Mouse (Mus musculus): ENCODE measurements around the gene Aox1. TPM values are rescaled to one million over a fixed set of nuclear protein-coding genes. Genes with fewer than 3 reads are reported as not detected.

Aox1 gene
- polyA plus RNA-seq, 1 experiment from 2014 or later, result 0.18 TPM

- Histone ChIP-seq H3K36me3 (ENCODE audit: control insufficient read depth, insufficient read depth, low read length) (no peaks in the 10 kb centered on the region), H3K4me3 (ENCODE audit: low read depth, low read length) (no peak overlapping the region), H3K27ac (ENCODE audit: low read depth, low read length) (no peak overlapping the region), H3K9me3 (ENCODE audit: control insufficient read depth, low read length) (no peaks in the 10 kb centered on the region), H3K4me2 (no peak overlapping the region), H3K9ac (ENCODE audit: low read length) (no peak overlapping the region), H3K4me1 (ENCODE audit: control insufficient read depth, insufficient read depth, low read length) (no peaks in the 10 kb centered on the region), H3K27me3 (ENCODE audit: control insufficient read depth, insufficient read depth, low read length) (no peaks in the 10 kb centered on the region)
- WGBS, result 85% methylated on average over 11 of the region's 11 CpGs
- ATAC-seq (ENCODE audit: low FRiP score), result no peak
- no peak for DNase-seq (ENCODE audit: low spot score, missing footprints)
These were observed 27.2 kb downstream of the Aox1 start for GRCm38 (mm10) chr1:58056939-58057338.

GRCm38 (mm10) chr1:58058846-58059245 lies 29.1 kb downstream of the Aox1 start:
- ATAC-seq (ENCODE audit: low FRiP score) (no peak), DNase-seq (ENCODE audit: low spot score, missing footprints) (no peak)
- H3K9me3 ChIP-seq (ENCODE audit: control insufficient read depth, low read length), result no peaks in the 10 kb centered on the region
- H3K4me2 ChIP-seq, result no peak overlapping the region
- H3K27me3 ChIP-seq (ENCODE audit: control insufficient read depth, insufficient read depth, low read length), result no peaks in the 10 kb centered on the region
- H3K4me3 ChIP-seq (ENCODE audit: low read depth, low read length), result no peak overlapping the region
- 94% methylated on average over 4 of the region's 4 CpGs for WGBS
- H3K4me1 ChIP-seq (ENCODE audit: control insufficient read depth, insufficient read depth, low read length), result no peaks in the 10 kb centered on the region
- H3K36me3 ChIP-seq (ENCODE audit: control insufficient read depth, insufficient read depth, low read length), result no peaks in the 10 kb centered on the region
- no peak overlapping the region for H3K27ac ChIP-seq (ENCODE audit: low read depth, low read length)
- no peak overlapping the region for H3K9ac ChIP-seq (ENCODE audit: low read length)

- ATAC-seq (ENCODE audit: low FRiP score) (no peak), DNase-seq (ENCODE audit: low spot score, missing footprints) (peak; percentile 51)
- Histone ChIP-seq H3K9ac (ENCODE audit: low read length) (no peak overlapping the region), H3K4me3 (ENCODE audit: low read depth, low read length) (no peak overlapping the region), H3K27ac (ENCODE audit: low read depth, low read length) (no peak overlapping the region), H3K27me3 (ENCODE audit: control insufficient read depth, insufficient read depth, low read length) (no peaks in the 10 kb centered on the region), H3K4me2 (no peak overlapping the region), H3K4me1 (ENCODE audit: control insufficient read depth, insufficient read depth, low read length) (no peaks in the 10 kb centered on the region), H3K36me3 (ENCODE audit: control insufficient read depth, insufficient read depth, low read length) (no peaks in the 10 kb centered on the region), H3K9me3 (ENCODE audit: control insufficient read depth, low read length) (no peaks in the 10 kb centered on the region)
- 88% methylated on average over 7 of the region's 7 CpGs for WGBS
These were observed 32.4 kb downstream of the Aox1 start for GRCm38 (mm10) chr1:58062131-58062530.

GRCm38 (mm10) chr1:58065151-58065550 lies 35.4 kb downstream of the Aox1 start:
- Histone ChIP-seq H3K4me2 (no peak overlapping the region), H3K4me1 (ENCODE audit: control insufficient read depth, insufficient read depth, low read length) (no peaks in the 10 kb centered on the region), H3K27ac (ENCODE audit: low read depth, low read length) (no peak overlapping the region), H3K9me3 (ENCODE audit: control insufficient read depth, low read length) (no peaks in the 10 kb centered on the region), H3K27me3 (ENCODE audit: control insufficient read depth, insufficient read depth, low read length) (no peaks in the 10 kb centered on the region), H3K9ac (ENCODE audit: low read length) (no peak overlapping the region), H3K36me3 (ENCODE audit: control insufficient read depth, insufficient read depth, low read length) (no peaks in the 10 kb centered on the region), H3K4me3 (ENCODE audit: low read depth, low read length) (no peak overlapping the region)
- 90% methylated on average over 5 of the region's 5 CpGs for WGBS
- DNase-seq (ENCODE audit: low spot score, missing footprints), result no peak
- no peak for ATAC-seq (ENCODE audit: low FRiP score)

DNA sequence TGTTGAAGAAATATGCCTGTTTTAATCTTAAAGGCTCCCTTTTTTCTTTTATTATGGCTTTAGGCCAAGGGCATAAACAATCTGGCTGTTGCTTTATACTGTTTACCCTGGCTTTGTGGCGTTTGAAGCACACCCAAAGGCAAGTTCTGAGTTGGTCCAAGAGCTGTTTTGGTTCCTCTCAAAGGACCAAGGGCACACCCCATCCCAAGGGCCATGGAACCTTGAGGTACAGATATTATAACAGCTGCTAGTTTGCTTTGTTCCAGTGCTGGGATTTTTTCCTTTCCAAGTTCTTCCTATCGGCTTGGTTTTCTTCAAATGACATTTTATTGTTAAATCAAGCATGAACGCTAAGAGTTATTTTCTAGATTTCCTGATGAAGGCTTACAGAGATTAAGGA lies 35.9 kb downstream of the Aox1 start:
- Histone ChIP-seq H3K36me3 (ENCODE audit: control insufficient read depth, insufficient read depth, low read length) (no peaks in the 10 kb centered on the region), H3K9me3 (ENCODE audit: control insufficient read depth, low read length) (no peaks in the 10 kb centered on the region), H3K4me3 (ENCODE audit: low read depth, low read length) (no peak overlapping the region), H3K4me1 (ENCODE audit: control insufficient read depth, insufficient read depth, low read length) (no peaks in the 10 kb centered on the region), H3K4me2 (no peak overlapping the region), H3K27me3 (ENCODE audit: control insufficient read depth, insufficient read depth, low read length) (no peaks in the 10 kb centered on the region), H3K9ac (ENCODE audit: low read length) (no peak overlapping the region), H3K27ac (ENCODE audit: low read depth, low read length) (no peak overlapping the region)
- 82% methylated on average over 3 of the region's 3 CpGs for WGBS
- DNase-seq (ENCODE audit: low spot score, missing footprints) (peak; percentile 10), ATAC-seq (ENCODE audit: low FRiP score) (no peak)

GRCm38 (mm10) chr1:58069181-58069580 lies 39.5 kb downstream of the Aox1 start:
- ATAC-seq (ENCODE audit: low FRiP score), result no peak
- Histone ChIP-seq H3K9me3 (ENCODE audit: control insufficient read depth, low read length) (no peaks in the 10 kb centered on the region), H3K4me2 (no peak overlapping the region), H3K36me3 (ENCODE audit: control insufficient read depth, insufficient read depth, low read length) (no peaks in the 10 kb centered on the region), H3K4me3 (ENCODE audit: low read depth, low read length) (no peak overlapping the region), H3K9ac (ENCODE audit: low read length) (no peak overlapping the region), H3K27me3 (ENCODE audit: control insufficient read depth, insufficient read depth, low read length) (no peaks in the 10 kb centered on the region), H3K4me1 (ENCODE audit: control insufficient read depth, insufficient read depth, low read length) (no peaks in the 10 kb centered on the region), H3K27ac (ENCODE audit: low read depth, low read length) (no peak overlapping the region)
- WGBS, result 85% methylated on average over 6 of the region's 6 CpGs
- peak; percentile 23 for DNase-seq (ENCODE audit: low spot score, missing footprints)

- Histone ChIP-seq H3K9ac (ENCODE audit: low read length) (no peak overlapping the region), H3K27ac (ENCODE audit: low read depth, low read length) (no peak overlapping the region), H3K9me3 (ENCODE audit: control insufficient read depth, low read length) (no peaks in the 10 kb centered on the region), H3K4me1 (ENCODE audit: control insufficient read depth, insufficient read depth, low read length) (no peaks in the 10 kb centered on the region), H3K36me3 (ENCODE audit: control insufficient read depth, insufficient read depth, low read length) (no peaks in the 10 kb centered on the region), H3K27me3 (ENCODE audit: control insufficient read depth, insufficient read depth, low read length) (no peaks in the 10 kb centered on the region), H3K4me3 (ENCODE audit: low read depth, low read length) (no peak overlapping the region), H3K4me2 (no peak overlapping the region)
- 91% methylated on average over 11 of the region's 11 CpGs for WGBS
- no peak for ATAC-seq (ENCODE audit: low FRiP score)
- DNase-seq (ENCODE audit: low spot score, missing footprints), result peak; percentile 14
These were observed 40.4 kb downstream of the Aox1 start for GRCm38 (mm10) chr1:58070091-58070490.

DNA sequence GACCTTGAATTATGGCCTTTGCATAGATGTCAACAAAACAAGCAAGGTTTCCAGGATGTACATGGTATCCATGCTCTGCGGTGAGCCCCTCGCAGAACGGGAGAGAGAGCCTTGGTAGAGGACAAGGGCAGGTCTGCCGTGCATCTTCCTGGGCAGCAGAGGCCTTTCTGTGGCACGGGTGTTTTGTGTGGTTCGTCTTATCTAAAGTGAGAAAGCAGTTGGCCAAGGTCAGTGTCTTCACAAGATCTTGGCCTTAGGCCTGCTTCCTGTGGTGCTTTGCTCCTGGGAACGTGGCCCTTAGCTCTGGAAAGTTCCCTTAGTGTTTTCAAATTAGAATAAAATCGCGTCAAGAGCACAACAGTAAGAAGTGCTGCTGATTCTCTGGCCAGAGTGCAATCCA lies 41.3 kb downstream of the Aox1 start:
- H3K4me1 ChIP-seq (ENCODE audit: control insufficient read depth, insufficient read depth, low read length), result no peaks in the 10 kb centered on the region
- WGBS, result 85% methylated on average over 9 of the region's 9 CpGs
- no peak for ATAC-seq (ENCODE audit: low FRiP score)
- no peaks in the 10 kb centered on the region for H3K9me3 ChIP-seq (ENCODE audit: control insufficient read depth, low read length)
- H3K9ac ChIP-seq (ENCODE audit: low read length), result no peak overlapping the region
- DNase-seq (ENCODE audit: low spot score, missing footprints), result peak; percentile 39
- no peak overlapping the region for H3K27ac ChIP-seq (ENCODE audit: low read depth, low read length)
- H3K4me2 ChIP-seq, result no peak overlapping the region
- H3K36me3 ChIP-seq (ENCODE audit: control insufficient read depth, insufficient read depth, low read length), result no peaks in the 10 kb centered on the region
- H3K27me3 ChIP-seq (ENCODE audit: control insufficient read depth, insufficient read depth, low read length), result no peaks in the 10 kb centered on the region
- H3K4me3 ChIP-seq (ENCODE audit: low read depth, low read length), result no peak overlapping the region

GRCm38 (mm10) chr1:58071509-58071908 lies 41.8 kb downstream of the Aox1 start:
- H3K4me1 ChIP-seq (ENCODE audit: control insufficient read depth, insufficient read depth, low read length), result no peaks in the 10 kb centered on the region
- H3K4me2 ChIP-seq, result no peak overlapping the region
- ATAC-seq (ENCODE audit: low FRiP score) (no peak), DNase-seq (ENCODE audit: low spot score, missing footprints) (no peak)
- H3K9ac ChIP-seq (ENCODE audit: low read length), result no peak overlapping the region
- WGBS, result 93% methylated on average over 1 of the region's 1 CpGs
- H3K4me3 ChIP-seq (ENCODE audit: low read depth, low read length), result no peak overlapping the region
- H3K36me3 ChIP-seq (ENCODE audit: control insufficient read depth, insufficient read depth, low read length), result no peaks in the 10 kb centered on the region
- no peaks in the 10 kb centered on the region for H3K27me3 ChIP-seq (ENCODE audit: control insufficient read depth, insufficient read depth, low read length)
- no peak overlapping the region for H3K27ac ChIP-seq (ENCODE audit: low read depth, low read length)
- no peaks in the 10 kb centered on the region for H3K9me3 ChIP-seq (ENCODE audit: control insufficient read depth, low read length)

DNA sequence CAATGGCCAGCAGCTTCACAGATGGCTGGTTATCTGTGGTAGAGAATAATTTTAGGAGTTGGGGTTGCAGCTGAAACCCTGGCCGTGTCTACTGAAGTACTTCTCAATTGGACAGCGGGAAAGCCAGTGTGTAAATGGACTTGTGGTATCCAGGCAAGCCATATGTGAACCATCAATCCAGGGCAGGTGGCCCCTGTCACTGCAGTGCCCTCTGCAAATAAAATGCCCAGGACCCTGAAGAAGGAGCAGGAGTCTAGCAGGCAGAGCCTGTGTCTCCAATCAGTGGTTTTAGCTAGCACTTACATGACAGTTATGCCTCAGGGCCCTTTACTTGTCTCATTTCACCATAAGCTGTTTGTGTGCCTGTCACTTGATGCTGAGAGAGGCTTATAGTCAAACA lies 42.7 kb downstream of the Aox1 start:
- H3K4me3 ChIP-seq (ENCODE audit: low read depth, low read length), result no peak overlapping the region
- no peaks in the 10 kb centered on the region for H3K4me1 ChIP-seq (ENCODE audit: control insufficient read depth, insufficient read depth, low read length)
- ATAC-seq (ENCODE audit: low FRiP score) (no peak), DNase-seq (ENCODE audit: low spot score, missing footprints) (peak; percentile 81)
- H3K27ac ChIP-seq (ENCODE audit: low read depth, low read length), result no peak overlapping the region
- H3K27me3 ChIP-seq (ENCODE audit: control insufficient read depth, insufficient read depth, low read length), result no peaks in the 10 kb centered on the region
- no peaks in the 10 kb centered on the region for H3K36me3 ChIP-seq (ENCODE audit: control insufficient read depth, insufficient read depth, low read length)
- 85% methylated on average over 2 of the region's 2 CpGs for WGBS
- no peaks in the 10 kb centered on the region for H3K9me3 ChIP-seq (ENCODE audit: control insufficient read depth, low read length)
- no peak overlapping the region for H3K9ac ChIP-seq (ENCODE audit: low read length)
- H3K4me2 ChIP-seq, result no peak overlapping the region
